Mouse (Mus musculus) cerebellum, adult 2 months (tissue): ENCODE measurements around the gene Spns3. TPM values are rescaled to one million over a fixed set of nuclear protein-coding genes. Genes with fewer than 3 reads are reported as not detected.
A peak's percentile ranks its signal among the peaks of the same experiment; 100 is the strongest.

ENCODE experiments used
- DNase-seq, 2 experiments: peaks; one replicate each; pipeline ENCODE4 v3.0.0; 2021
- H3K27ac ChIP-seq: fragments of 200-500 bp; 2 replicates; pipeline ENCODE4 v1.5.1; 2012; ENCODE audit warnings: low read length, control low read depth, inconsistent platforms; ENCODE audit not compliant: insufficient read depth
- H3K27me3 ChIP-seq: fragments of 200-500 bp; 2 replicates; pipeline ENCODE4 v1.6.1; 2012; ENCODE audit warnings: inconsistent platforms, mild to moderate bottlenecking, low read length, moderate library complexity; ENCODE audit not compliant: control insufficient read depth, insufficient read depth
- H3K4me1 ChIP-seq: fragments of 200-500 bp; 2 replicates; pipeline ENCODE4 v1.6.1; 2011; ENCODE audit warnings: low read length; ENCODE audit not compliant: control insufficient read depth, insufficient read depth
- H3K4me3 ChIP-seq: fragments of 200-500 bp; replicated peaks from 2 replicates; pipeline ENCODE3; 2011; ENCODE audit warnings: mild to moderate bottlenecking, low read depth, low read length, control low read depth; ENCODE audit not compliant: insufficient read depth
- CTCF ChIP-seq: fragments of 200-500 bp; IDR thresholded peaks from 2 replicates; pipeline ENCODE4 v1.5.1; 2011; ENCODE audit warnings: low read depth, mild to moderate bottlenecking, control low read depth, low read length, moderate library complexity, borderline replicate concordance; ENCODE audit not compliant: insufficient read depth
- POLR2A ChIP-seq: fragments of 200-500 bp; IDR thresholded peaks from 2 replicates; pipeline ENCODE4 v1.6.1; 2011; ENCODE audit warnings: low read length, control low read depth, borderline replicate concordance; ENCODE audit not compliant: insufficient read depth
- WGBS: fragments of 180-500 bp; shearing (Covaris S2); methylation state at CpG from one replicate; pipeline ENCODE4 v1.1.7; 2018; 5-methylcytosine and 5-hydroxymethylcytosine counted together
- polyA plus RNA-seq: library from polyadenylated mRNA; depleted of rRNA; stranded (reverse); fragments of >200 nt; gene quantifications from 2 replicates; pipeline ENCODE4 v1.2.3, GENCODE M21; 2012; rRNA removed

Spns3 gene
- polyA plus RNA-seq, 1 experiment, result 0.84 TPM

- Histone ChIP-seq H3K4me1 (no peaks in the 10 kb centered on the region), H3K4me3 (no peak overlapping the region), H3K27ac (no peak overlapping the region), H3K27me3 (no peaks in the 10 kb centered on the region; the same call in 1 of the 2 replicates)
- 56% methylated on average over 15 of the region's 15 CpGs for WGBS
- no peak for DNase-seq
- no peak for TF ChIP-seq POLR2A
- no peak for TF ChIP-seq CTCF
Measured at GRCm38 (mm10) chr11:72453105-72453953, 97.0 kb downstream of the Spns3 start.

GRCm38 (mm10) chr11:72452140-72452665 lies 98.1 kb downstream of the Spns3 start:
- Histone ChIP-seq H3K4me3 (no peak overlapping the region), H3K27me3 (no peaks in the 10 kb centered on the region; the same call in 1 of the 2 replicates), H3K27ac (no peak overlapping the region), H3K4me1 (no peaks in the 10 kb centered on the region)
- DNase-seq, result no peak
- no peak for TF ChIP-seq CTCF
- WGBS, result 85% methylated on average over 3 of the region's 3 CpGs

- no peak for DNase-seq
- H3K27me3 ChIP-seq, result no peaks in the 10 kb centered on the region
- no peak overlapping the region for H3K27ac ChIP-seq
- TF ChIP-seq POLR2A (no peak), CTCF (no peak)
- 74% methylated on average over 8 of the region's 8 CpGs for WGBS
- H3K4me3 ChIP-seq, result no peak overlapping the region
- no peaks in the 10 kb centered on the region for H3K4me1 ChIP-seq
Measured at GRCm38 (mm10) chr11:72447475-72447874, 102.8 kb downstream of the Spns3 start.

- H3K27ac ChIP-seq, result no peak overlapping the region
- TF ChIP-seq CTCF, result peak; percentile 59; the same call in 1 of the 2 replicates
- no peak for TF ChIP-seq POLR2A
- WGBS, result 81% methylated on average over 6 of the region's 6 CpGs
- H3K4me1 ChIP-seq, result no peaks in the 10 kb centered on the region
- H3K4me3 ChIP-seq, result no peak overlapping the region
- no peak for DNase-seq
- no peaks in the 10 kb centered on the region for H3K27me3 ChIP-seq
Measured at GRCm38 (mm10) chr11:72446311-72447105, 103.8 kb downstream of the Spns3 start.

Other genes starting within 250 kb of the Spns3 start
- gene Xaf1, start 248.9 kb downstream of the Spns3 start, polyA plus RNA-seq, result 12.2 and 13.6 TPM in 2 replicates
- not detected in 2 replicates for gene Fbxo39, start 236.1 kb downstream of the Spns3 start, polyA plus RNA-seq
- 1.1 and 2.3 TPM in 2 replicates for gene Tekt1, start 188.1 kb downstream of the Spns3 start, polyA plus RNA-seq
- 1.5 and 1.6 TPM in 2 replicates for gene Smtnl2, start 138.8 kb downstream of the Spns3 start, polyA plus RNA-seq
- 0.14 and 0.15 TPM in 2 replicates for gene Ggt6, start 115.0 kb downstream of the Spns3 start, polyA plus RNA-seq
- gene Mybbp1a, start 109.2 kb downstream of the Spns3 start, polyA plus RNA-seq, result 52.5 and 61.3 TPM in 2 replicates
- 55.3 and 59.5 TPM in 2 replicates for gene Spns2, start 60.6 kb downstream of the Spns3 start, polyA plus RNA-seq
- 41.3 and 44.5 TPM in 2 replicates for gene Ube2g1, start 56.8 kb upstream of the Spns3 start, polyA plus RNA-seq
- 26.9 and 28.1 TPM in 2 replicates for gene Ankfy1, start 139.5 kb upstream of the Spns3 start, polyA plus RNA-seq
- gene Cyb5d2, start 245.6 kb upstream of the Spns3 start, polyA plus RNA-seq, result 14.2 and 16.4 TPM in 2 replicates
- 35.3 and 37.4 TPM in 2 replicates for gene Zzef1, start 245.7 kb upstream of the Spns3 start, polyA plus RNA-seq